Mouse (Mus musculus) heart, embryonic 11.5 days (tissue): ENCODE results near the gene Msantd1. TPM values are rescaled to one million over a fixed set of nuclear protein-coding genes. Genes with fewer than 3 reads are reported as not detected.

Experiments
- ATAC-seq: fragments of 200-750 bp; cut with Nextera tagmentation; replicated peaks from 2 replicates; pipeline ENCODE4 v1.8.0; 2017; ENCODE audit warnings: moderate library complexity; ENCODE audit not compliant: insufficient number of reproducible peaks, low FRiP score, low TSS enrichment
- H3K27ac ChIP-seq: fragments of 300-500 bp; sonication (generic); 2 replicates; pipeline ENCODE4 v1.5.1; 2014; ENCODE audit warnings: mild to moderate bottlenecking, low read depth, low read length
- H3K27me3 ChIP-seq: fragments of 300-500 bp; sonication (generic); 2 replicates; pipeline ENCODE4 v1.6.1; 2014; ENCODE audit warnings: mild to moderate bottlenecking, low read length, mixed read lengths; ENCODE audit not compliant: control insufficient read depth, insufficient read depth
- H3K36me3 ChIP-seq: fragments of 300-500 bp; sonication (generic); 2 replicates; pipeline ENCODE4 v1.6.1; 2014; ENCODE audit warnings: mild to moderate bottlenecking, low read length, moderate library complexity, mixed read lengths; ENCODE audit not compliant: control insufficient read depth, insufficient read depth
- H3K4me1 ChIP-seq: fragments of 300-500 bp; sonication (generic); 2 replicates; pipeline ENCODE4 v1.6.1; 2014; ENCODE audit warnings: low read length; ENCODE audit not compliant: control insufficient read depth, insufficient read depth
- H3K4me2 ChIP-seq: fragments of 300-500 bp; sonication (generic); 2 replicates; pipeline ENCODE4 v1.6.1; 2014; ENCODE audit warnings: mild to moderate bottlenecking, moderate library complexity
- H3K4me3 ChIP-seq: fragments of 300-500 bp; sonication (generic); 2 replicates; pipeline ENCODE4 v1.5.1; 2014; ENCODE audit warnings: low read depth, low read length
- H3K9ac ChIP-seq: fragments of 300-500 bp; sonication (generic); 2 replicates; pipeline ENCODE4 v1.6.1; 2014; ENCODE audit warnings: mild to moderate bottlenecking, low read depth, low read length, moderate library complexity
- H3K9me3 ChIP-seq: fragments of 300-500 bp; sonication (generic); replicated peaks from 2 replicates; pipeline ENCODE4 v1.6.1; 2016; ENCODE audit warnings: low read length; ENCODE audit not compliant: control insufficient read depth
- WGBS: fragments of 180-500 bp; shearing (Covaris S2); extraction: QIAGEN DNeasy Blood & Tissue Kit; methylation state at CpG from one replicate; pipeline ENCODE4 v1.1.7; 2014; ENCODE audit not compliant: insufficient replicate concordance; 5-methylcytosine and 5-hydroxymethylcytosine counted together
- polyA plus RNA-seq: library from polyadenylated mRNA; unstranded; fragments of >200 nt; fragmentation: Nextera tagmentation; extraction: Ambion mirVana; gene quantifications from 2 replicates; pipeline ENCODE4 v1.2.1, GENCODE M21; 2014

Gene Msantd1
- polyA plus RNA-seq, 1 experiment from 2014 or later = 0.97 TPM

DNA sequence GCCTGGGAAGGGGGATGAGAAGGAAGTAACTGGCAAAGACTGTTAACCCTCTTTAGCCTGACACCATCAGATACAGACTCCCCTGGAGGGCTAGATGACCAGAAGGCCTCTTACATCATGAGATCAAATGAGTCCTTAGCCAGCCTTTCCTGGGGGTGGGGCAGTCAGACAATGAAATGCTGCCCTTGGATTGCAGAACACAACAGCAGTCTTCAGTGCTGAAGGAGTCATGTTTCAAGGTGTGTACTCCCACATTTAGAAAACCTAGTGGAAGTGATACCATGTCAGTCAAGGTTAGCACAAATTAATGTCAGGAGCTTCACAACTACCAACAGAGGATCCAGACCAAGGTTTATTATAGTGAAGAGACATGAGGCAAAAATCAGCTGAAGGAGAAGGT, 5.4 kb upstream of the Msantd1 start:
- H3K9me3 ChIP-seq = no peaks in the 10 kb centered on the region
- H3K4me1 ChIP-seq = no peaks in the 10 kb centered on the region
- ATAC-seq = no peak
- peaks cover 25% of the 10 kb centered on the region for H3K36me3 ChIP-seq
- no peak overlapping the region for H3K4me2 ChIP-seq
- no peaks in the 10 kb centered on the region for H3K27me3 ChIP-seq
- H3K27ac ChIP-seq = no peak overlapping the region
- H3K4me3 ChIP-seq = no peak overlapping the region
- no peak overlapping the region for H3K9ac ChIP-seq

- peaks cover 24% of the 10 kb centered on the region for H3K36me3 ChIP-seq
- 82% methylated on average over 5 of the region's 5 CpGs for WGBS
- H3K27ac ChIP-seq = no peak overlapping the region
- H3K27me3 ChIP-seq = no peaks in the 10 kb centered on the region
- no peak overlapping the region for H3K4me3 ChIP-seq
- H3K4me1 ChIP-seq = no peaks in the 10 kb centered on the region
- no peaks in the 10 kb centered on the region for H3K9me3 ChIP-seq
- no peak overlapping the region for H3K9ac ChIP-seq
- no peak overlapping the region for H3K4me2 ChIP-seq
- no peak for ATAC-seq
Observed at GRCm38 (mm10) chr5:34902811-34903385, 4.9 kb upstream of the Msantd1 start.

DNA sequence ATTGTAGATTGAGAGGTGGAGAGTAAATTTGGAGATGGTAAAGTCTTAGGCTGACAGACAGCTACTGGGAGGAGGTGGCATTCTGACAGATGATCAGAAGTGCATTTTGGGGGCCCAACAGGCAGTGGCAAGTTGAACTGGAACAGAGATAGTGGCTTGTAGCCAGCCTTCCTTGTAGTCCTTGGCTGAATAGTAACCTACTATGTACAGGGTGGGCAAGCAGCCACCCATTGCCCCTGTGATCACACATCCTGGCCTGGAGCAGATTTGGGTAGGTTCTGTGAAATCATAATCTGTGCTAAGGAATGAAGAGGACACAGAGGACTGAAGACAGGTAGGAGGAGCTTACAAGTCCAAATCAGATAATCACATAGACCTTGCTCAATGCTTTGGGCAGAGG, 3.4 kb upstream of the Msantd1 start:
- Histone ChIP-seq H3K4me2 (no peak overlapping the region), H3K9ac (no peak overlapping the region), H3K27ac (no peak overlapping the region), H3K4me3 (no peak overlapping the region), H3K36me3 (peaks cover 21% of the 10 kb centered on the region), H3K9me3 (no peaks in the 10 kb centered on the region), H3K27me3 (no peaks in the 10 kb centered on the region), H3K4me1 (0 out of 2 replicates have a peak, but pooled peaks cover under 1% of the 10 kb centered on the region)
- ATAC-seq = no peak

DNA sequence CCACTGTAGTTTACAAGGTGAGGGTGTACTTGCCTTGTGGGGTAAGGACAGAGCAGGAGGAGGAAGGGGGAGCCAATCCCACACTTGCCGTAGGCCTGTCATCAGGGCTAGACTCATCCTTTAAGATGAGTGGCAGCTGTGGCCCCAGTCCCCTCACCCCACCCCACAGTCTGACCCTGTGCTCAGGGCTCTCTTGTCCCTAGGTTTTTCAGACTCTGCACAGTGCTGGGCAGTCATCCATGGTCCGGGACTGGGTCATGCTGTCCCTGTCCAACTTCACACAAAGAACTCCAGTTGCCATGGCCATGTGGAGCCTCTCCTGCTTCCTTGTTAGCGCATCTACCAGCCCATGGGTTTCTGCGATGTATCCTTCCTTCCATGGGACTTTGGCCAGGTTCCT, 582 bp upstream of the Msantd1 start:
- Histone ChIP-seq H3K4me3 (no peak overlapping the region), H3K4me1 (peaks cover 6% of the 10 kb centered on the region; the same call in 1 of the 2 replicates), H3K9me3 (no peaks in the 10 kb centered on the region), H3K9ac (no peak overlapping the region), H3K27ac (no peak overlapping the region), H3K4me2 (no peak overlapping the region), H3K27me3 (no peaks in the 10 kb centered on the region), H3K36me3 (peaks cover 17% of the 10 kb centered on the region)
- WGBS = 89% methylated on average over 4 of the region's 4 CpGs
- ATAC-seq = no peak

DNA sequence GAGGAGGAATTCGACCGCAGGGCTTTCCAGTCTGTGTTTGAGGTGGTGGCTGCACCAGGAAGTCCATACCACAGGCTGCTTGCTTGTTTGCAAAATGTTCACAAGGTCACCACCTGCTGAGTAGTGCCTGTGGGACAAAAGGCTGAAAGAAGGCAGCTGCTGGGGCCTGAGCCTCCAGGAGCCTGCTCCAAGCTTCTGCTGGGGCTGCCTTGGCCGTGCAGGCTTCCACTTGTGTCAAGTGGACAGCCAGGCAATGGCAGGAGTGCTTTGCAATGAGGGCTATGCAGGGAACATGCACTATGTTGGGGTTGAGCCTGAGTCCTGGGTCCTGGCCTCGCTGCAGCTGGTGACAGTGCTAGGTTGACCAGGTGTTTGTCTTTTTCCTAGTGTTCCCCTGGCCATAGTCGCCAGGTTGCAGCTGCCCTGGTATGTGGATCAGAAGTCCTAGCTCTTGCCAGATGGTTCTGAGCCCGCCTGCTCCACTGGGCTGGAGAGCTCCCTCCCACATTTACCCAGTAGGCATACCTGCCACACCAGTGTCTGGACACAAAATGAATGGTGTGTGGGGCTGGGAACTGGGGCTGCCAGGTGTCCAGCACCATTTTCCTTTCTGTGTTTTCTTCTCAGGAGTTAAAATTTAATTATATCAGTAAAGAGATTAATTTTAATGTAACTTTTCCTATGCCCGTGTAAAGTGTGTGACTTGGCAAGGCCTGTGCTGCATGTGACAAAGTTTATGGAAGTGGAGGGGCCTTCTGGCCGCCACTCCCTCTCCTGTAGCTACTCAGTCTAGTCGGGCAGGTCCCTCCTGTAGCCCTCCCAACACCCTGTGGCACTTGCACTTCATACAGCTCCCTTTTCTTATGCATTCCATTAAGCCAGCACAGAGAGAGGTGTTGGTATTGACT, 1.2 kb downstream of the Msantd1 start:
- Histone ChIP-seq H3K9ac (no peak overlapping the region), H3K4me1 (peaks cover 6% of the 10 kb centered on the region; the same call in 1 of the 2 replicates), H3K9me3 (no peaks in the 10 kb centered on the region), H3K27ac (no peak overlapping the region), H3K4me3 (no peak overlapping the region), H3K27me3 (no peaks in the 10 kb centered on the region), H3K36me3 (peaks cover 14% of the 10 kb centered on the region), H3K4me2 (no peak overlapping the region)
- 69% methylated on average over 9 of the region's 9 CpGs for WGBS
- ATAC-seq = no peak

GRCm38 (mm10) chr5:34909634-34910503, 2.1 kb downstream of the Msantd1 start:
- Histone ChIP-seq H3K27ac (no peak overlapping the region), H3K4me2 (no peak overlapping the region), H3K9ac (no peak overlapping the region), H3K36me3 (peaks cover 12% of the 10 kb centered on the region), H3K9me3 (no peaks in the 10 kb centered on the region), H3K27me3 (no peaks in the 10 kb centered on the region), H3K4me1 (peaks cover 6% of the 10 kb centered on the region; the same call in 1 of the 2 replicates), H3K4me3 (no peak overlapping the region)
- ATAC-seq = no peak
- 97% methylated on average over 1 of the region's 1 CpGs for WGBS

- Histone ChIP-seq H3K9ac (no peak overlapping the region), H3K27me3 (no peaks in the 10 kb centered on the region), H3K27ac (no peak overlapping the region), H3K4me3 (no peak overlapping the region), H3K36me3 (peaks cover 11% of the 10 kb centered on the region), H3K4me2 (no peak overlapping the region), H3K4me1 (peaks cover 6% of the 10 kb centered on the region; the same call in 1 of the 2 replicates), H3K9me3 (no peaks in the 10 kb centered on the region)
- 87% methylated on average over 4 of the region's 4 CpGs for WGBS
- no peak for ATAC-seq
Observed at GRCm38 (mm10) chr5:34910504-34910815, 2.6 kb downstream of the Msantd1 start.

DNA sequence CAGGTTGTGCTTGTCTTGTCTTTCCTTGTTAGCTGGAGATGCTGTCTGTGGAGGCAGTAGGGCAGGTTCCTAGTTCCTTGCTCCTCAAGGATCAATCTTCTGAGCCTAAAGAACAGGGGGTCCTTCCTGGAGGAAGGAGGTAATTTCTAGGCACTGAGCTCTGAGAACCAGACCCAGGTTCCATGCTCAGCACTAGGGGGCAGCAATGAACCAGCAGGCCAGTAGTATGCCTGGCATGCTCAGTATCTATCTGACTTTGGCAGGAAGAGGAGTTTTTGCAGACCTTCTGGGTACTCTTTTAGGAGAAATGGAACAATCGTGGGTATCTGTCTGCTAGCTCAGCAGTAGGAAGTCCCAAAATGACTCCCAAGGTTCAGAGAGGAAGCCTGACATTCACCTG, 8.0 kb downstream of the Msantd1 start:
- no peaks in the 10 kb centered on the region for H3K9me3 ChIP-seq
- H3K36me3 ChIP-seq = no peaks in the 10 kb centered on the region
- no peak overlapping the region; the same call in 1 of the 2 replicates for H3K9ac ChIP-seq
- no peak overlapping the region for H3K4me2 ChIP-seq
- no peak for ATAC-seq
- H3K4me1 ChIP-seq = peaks cover 13% of the 10 kb centered on the region
- 13% methylated on average over 1 of the region's 1 CpGs for WGBS
- H3K27me3 ChIP-seq = no peaks in the 10 kb centered on the region
- H3K4me3 ChIP-seq = no peak overlapping the region
- H3K27ac ChIP-seq = no peak overlapping the region
